Mouse (Mus musculus): Measurements from ENCODE around the gene Mapk13. TPM values are rescaled to one million over a fixed set of nuclear protein-coding genes. Genes with fewer than 3 reads are reported as not detected.
A peak's percentile ranks its signal among the peaks of the same experiment; 100 is the strongest.
"Not testable (repeated sequence)": the region's sequence is repeated elsewhere in the genome, so short reads cannot be mapped to it uniquely, and the experiment has no call there.

Gene Mapk13
- polyA plus RNA-seq, 1 experiment from 2014 or later = 8.7 TPM

DNA sequence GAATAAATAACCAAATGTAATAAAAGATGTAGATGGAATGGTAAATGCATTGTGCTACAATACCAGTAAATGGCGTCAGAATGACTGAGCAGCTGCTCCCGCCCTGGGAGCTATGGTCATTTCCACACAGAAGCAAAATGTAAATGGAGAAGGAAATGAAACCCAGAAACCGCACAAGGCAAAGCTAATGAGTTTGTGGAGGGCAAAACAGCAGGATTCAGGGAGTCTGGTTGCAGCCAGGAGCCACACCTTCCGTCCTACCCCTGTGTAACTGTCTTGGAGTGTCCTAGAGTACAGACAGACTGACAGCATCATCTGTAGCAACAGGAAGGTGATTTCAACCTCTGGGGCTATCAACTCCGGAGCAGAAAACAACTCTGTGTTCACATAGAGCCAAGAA, 12.7 kb upstream of the Mapk13 start:
- Histone ChIP-seq H3K4me1 (no peaks in the 10 kb centered on the region), H3K27me3 (ENCODE audit: poor library complexity, severe bottlenecking) (no peaks in the 10 kb centered on the region), H3K4me3 (no peak overlapping the region), H3K27ac (no peak overlapping the region), H3K36me3 (replicated peaks) (no peaks in the 10 kb centered on the region), H3K9me3 (no peaks in the 10 kb centered on the region)
- 74% methylated on average over 5 of the region's 5 CpGs for WGBS
- DNase-seq (ENCODE audit: extremely low spot score, low spot score) = no peak

DNA sequence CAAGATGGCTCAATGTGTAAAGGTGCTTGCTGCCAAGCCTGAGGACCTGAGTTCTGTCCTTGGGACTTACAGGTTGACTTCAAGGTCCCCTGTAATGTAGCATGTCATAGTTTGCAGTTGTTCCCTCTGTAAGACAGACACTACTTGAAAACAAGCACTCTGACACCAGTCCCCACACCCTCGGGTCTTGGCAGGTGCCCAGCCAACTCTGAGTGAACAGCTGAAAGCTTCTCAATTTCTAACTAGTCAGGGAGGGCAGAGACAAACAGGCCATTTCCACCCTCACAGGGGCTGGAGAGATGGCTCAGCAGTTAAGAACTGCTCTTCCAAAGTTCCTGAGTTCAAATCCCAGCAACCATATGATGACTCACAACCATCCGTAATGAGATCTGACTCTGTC, 11.6 kb upstream of the Mapk13 start:
- H3K27me3 ChIP-seq (ENCODE audit: poor library complexity, severe bottlenecking) = no peaks in the 10 kb centered on the region
- no peaks in the 10 kb centered on the region for H3K9me3 ChIP-seq
- H3K27ac ChIP-seq = no peak overlapping the region
- no peak for DNase-seq (ENCODE audit: extremely low spot score, low spot score)
- WGBS = 82% methylated on average over 2 of the region's 2 CpGs
- H3K36me3 ChIP-seq (replicated peaks) = no peaks in the 10 kb centered on the region
- H3K4me3 ChIP-seq = no peak overlapping the region
- no peaks in the 10 kb centered on the region for H3K4me1 ChIP-seq

DNA sequence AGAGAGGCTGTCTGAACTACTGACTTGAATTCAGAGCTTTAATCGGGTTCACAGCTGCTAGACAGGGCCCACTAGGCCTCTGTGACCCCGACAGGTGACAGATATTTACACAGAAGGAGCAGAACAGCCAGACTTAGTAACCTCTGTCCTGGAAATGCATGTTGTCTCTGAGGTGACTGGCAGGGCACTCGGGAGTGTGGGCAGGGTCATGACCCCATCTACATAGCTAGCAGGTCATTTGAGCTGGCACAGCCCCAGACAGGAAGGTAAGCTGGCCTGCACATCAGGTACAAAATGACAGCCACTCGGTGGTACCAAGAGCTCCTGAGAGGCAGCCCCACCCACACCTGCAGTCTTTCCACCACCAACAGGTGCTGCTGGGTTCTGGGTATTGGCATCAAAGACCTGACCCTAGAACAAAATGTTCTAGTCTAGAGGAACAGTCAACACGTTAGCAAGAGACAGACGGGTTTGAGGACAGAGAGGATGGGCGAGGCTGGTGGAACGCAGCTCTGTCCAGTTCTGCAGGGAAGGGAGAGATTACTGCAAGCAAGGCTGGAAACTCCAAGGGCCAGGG, 8.3 kb upstream of the Mapk13 start:
- H3K9me3 ChIP-seq = no peaks in the 10 kb centered on the region

DNA sequence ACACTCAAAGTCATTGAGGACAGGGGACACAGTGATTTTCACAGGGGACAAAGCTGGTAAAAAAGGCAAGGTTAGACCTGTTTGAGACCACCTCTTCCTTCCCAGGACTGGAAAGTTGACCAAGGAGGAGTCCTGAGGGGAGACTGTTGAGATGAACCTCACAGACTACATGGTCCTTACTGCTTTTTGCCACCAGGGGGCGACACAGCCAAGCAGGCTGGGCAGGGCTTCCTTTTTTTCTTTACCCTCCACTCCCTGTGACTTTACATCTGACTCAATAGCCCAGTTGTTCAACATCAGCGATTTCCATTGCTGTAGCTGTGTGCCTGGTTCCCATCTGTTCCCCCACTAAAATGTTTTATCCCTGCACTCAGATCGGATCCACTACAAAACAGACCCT, 7.2 kb upstream of the Mapk13 start:
- Histone ChIP-seq H3K4me3 (no peak overlapping the region), H3K36me3 (replicated peaks) (no peaks in the 10 kb centered on the region), H3K9me3 (no peaks in the 10 kb centered on the region), H3K27me3 (ENCODE audit: poor library complexity, severe bottlenecking) (peaks cover under 1% of the 10 kb centered on the region; the same call in 1 of the 2 replicates), H3K27ac (no peak overlapping the region), H3K4me1 (no peaks in the 10 kb centered on the region)
- peak; percentile 70 for DNase-seq (ENCODE audit: extremely low spot score, low spot score)
- WGBS = 16% methylated on average over 3 of the region's 3 CpGs

More for the DNA sequence above, 8.3 kb upstream of the Mapk13 start:
- Histone ChIP-seq H3K27ac (no peak overlapping the region), H3K4me3 (no peak overlapping the region), H3K36me3 (replicated peaks) (no peaks in the 10 kb centered on the region), H3K27me3 (ENCODE audit: poor library complexity, severe bottlenecking) (no peaks in the 10 kb centered on the region), H3K4me1 (no peaks in the 10 kb centered on the region)
- no peak for DNase-seq (ENCODE audit: extremely low spot score, low spot score)
- WGBS = 78% methylated on average over 8 of the region's 8 CpGs

- peaks cover 17% of the 10 kb centered on the region for H3K4me1 ChIP-seq
- H3K27me3 ChIP-seq (ENCODE audit: poor library complexity, severe bottlenecking) = peaks cover 41% of the 10 kb centered on the region
- no peaks in the 10 kb centered on the region for H3K9me3 ChIP-seq
- DNase-seq (ENCODE audit: extremely low spot score, low spot score) = no peak
- H3K36me3 ChIP-seq (replicated peaks) = no peaks in the 10 kb centered on the region
- H3K27ac ChIP-seq = no peak overlapping the region
- no peak overlapping the region for H3K4me3 ChIP-seq
- WGBS = 85% methylated on average over 3 of the region's 3 CpGs
Observed at GRCm38 (mm10) chr17:28766203-28766602, 2.9 kb upstream of the Mapk13 start.

DNA sequence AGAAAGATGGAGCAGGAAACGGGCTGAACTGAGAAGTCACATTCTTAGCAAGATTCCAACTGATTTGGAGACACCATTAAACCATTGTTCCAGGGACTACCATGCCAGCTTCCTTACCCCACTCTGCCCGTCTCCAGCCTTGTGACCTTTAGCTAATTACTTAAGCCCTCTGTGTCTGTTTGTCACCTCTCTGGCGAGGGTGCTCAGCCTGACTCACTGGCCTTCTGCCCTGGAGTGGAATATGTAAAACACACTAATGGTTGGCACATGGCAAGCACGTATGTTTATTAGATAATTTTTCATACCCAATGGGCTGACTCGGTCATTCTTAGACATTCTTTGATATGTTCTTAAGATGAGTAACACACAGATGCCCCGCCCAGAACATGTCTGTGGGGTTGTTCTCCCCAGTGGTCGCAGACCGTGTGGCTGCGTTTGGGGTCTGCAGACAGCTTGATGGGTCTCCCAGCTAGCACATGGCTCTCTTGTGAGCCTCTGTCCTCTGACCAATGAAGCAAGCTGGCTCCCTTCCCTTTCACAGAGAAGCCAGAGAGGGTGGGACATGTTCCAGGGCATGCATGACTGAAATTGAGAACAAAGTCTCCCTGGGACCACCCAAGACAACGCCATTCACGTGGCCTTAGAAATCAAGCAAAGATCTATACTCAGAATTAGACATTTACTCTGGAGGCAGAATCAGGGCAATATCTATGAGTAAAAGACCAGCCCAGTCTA, 2.1 kb upstream of the Mapk13 start:
- no peak for DNase-seq (ENCODE audit: extremely low spot score, low spot score)
- H3K4me1 ChIP-seq = peaks cover 17% of the 10 kb centered on the region
- H3K36me3 ChIP-seq (replicated peaks) = no peaks in the 10 kb centered on the region
- 82% methylated on average over 11 of the region's 11 CpGs for WGBS
- no peak overlapping the region for H3K27ac ChIP-seq
- H3K27me3 ChIP-seq (ENCODE audit: poor library complexity, severe bottlenecking) = peaks cover 48% of the 10 kb centered on the region
- no peaks in the 10 kb centered on the region for H3K9me3 ChIP-seq
- H3K4me3 ChIP-seq = no peak overlapping the region

GRCm38 (mm10) chr17:28769875-28770421, 851 bp downstream of the Mapk13 start:
- no peaks in the 10 kb centered on the region; the same call in 1 of the 2 replicates for H3K9me3 ChIP-seq
- WGBS = 5% methylated on average over 24 of the region's 24 CpGs
- no peaks in the 10 kb centered on the region for H3K36me3 ChIP-seq (replicated peaks)
- peak overlapping the region; percentile 57 for H3K4me3 ChIP-seq
- peak; percentile 32 for DNase-seq (ENCODE audit: extremely low spot score, low spot score)
- peaks cover 17% of the 10 kb centered on the region for H3K4me1 ChIP-seq
- peak overlapping the region; percentile 68 for H3K27ac ChIP-seq
- peaks cover 49% of the 10 kb centered on the region for H3K27me3 ChIP-seq (ENCODE audit: poor library complexity, severe bottlenecking)

DNA sequence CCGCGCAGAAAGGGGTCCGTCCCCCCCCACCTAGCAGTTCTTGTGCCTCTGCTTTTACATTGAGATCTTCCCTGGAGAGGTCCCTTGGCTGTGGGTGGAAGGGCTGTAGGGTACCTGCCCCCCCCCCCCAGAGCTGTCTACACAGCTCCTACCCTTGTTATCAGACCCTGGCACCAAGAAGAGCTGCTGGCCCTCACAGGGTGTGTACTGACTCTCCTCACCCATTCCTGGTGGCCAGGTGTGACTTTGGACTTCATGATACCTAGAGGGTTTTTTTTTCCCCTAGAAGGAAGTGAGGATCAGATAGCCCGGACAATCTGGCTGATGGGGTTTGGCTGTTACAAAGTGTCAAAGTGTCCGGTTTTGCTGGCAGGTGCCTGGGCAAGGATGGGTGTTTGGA, 2.2 kb downstream of the Mapk13 start:
- Histone ChIP-seq H3K36me3 (replicated peaks) (no peaks in the 10 kb centered on the region), H3K27ac (no peak overlapping the region), H3K27me3 (ENCODE audit: poor library complexity, severe bottlenecking) (peaks cover 49% of the 10 kb centered on the region), H3K4me3 (no peak overlapping the region), H3K9me3 (no peaks in the 10 kb centered on the region; the same call in 1 of the 2 replicates), H3K4me1 (peaks cover 17% of the 10 kb centered on the region)
- no peak for DNase-seq (ENCODE audit: extremely low spot score, low spot score)
- 90% methylated on average over 5 of the region's 5 CpGs for WGBS

GRCm38 (mm10) chr17:28774303-28774702, 5.2 kb downstream of the Mapk13 start:
- H3K27ac ChIP-seq; DNase-seq (ENCODE audit: extremely low spot score, low spot score); H3K36me3 ChIP-seq (replicated peaks); H3K4me3 ChIP-seq; H3K9me3 ChIP-seq: not testable (repeated sequence)
- H3K4me1 ChIP-seq = peaks cover 12% of the 10 kb centered on the region
- WGBS = 97% methylated on average over 9 of the region's 9 CpGs
- H3K27me3 ChIP-seq (ENCODE audit: poor library complexity, severe bottlenecking) = peaks cover 27% of the 10 kb centered on the region

DNA sequence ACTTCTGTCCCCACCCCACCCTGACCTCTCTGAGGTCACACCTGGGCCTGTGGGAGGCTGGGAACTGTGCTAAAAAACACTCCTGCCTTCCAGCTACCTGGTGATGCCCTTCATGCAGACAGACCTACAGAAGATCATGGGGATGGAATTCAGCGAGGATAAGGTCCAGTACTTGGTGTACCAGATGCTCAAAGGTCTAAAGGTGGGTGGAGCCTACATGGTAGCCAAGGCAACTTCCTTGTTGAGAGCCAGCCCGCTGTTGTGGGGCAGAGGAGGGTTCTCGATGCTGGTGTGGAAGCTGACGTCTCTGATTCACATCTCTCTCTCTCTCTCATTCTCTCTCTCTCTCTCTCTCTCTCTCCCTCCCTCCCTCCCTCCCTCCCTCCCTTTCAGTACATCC, 6.1 kb downstream of the Mapk13 start:
- WGBS = 85% methylated on average over 4 of the region's 4 CpGs

DNA sequence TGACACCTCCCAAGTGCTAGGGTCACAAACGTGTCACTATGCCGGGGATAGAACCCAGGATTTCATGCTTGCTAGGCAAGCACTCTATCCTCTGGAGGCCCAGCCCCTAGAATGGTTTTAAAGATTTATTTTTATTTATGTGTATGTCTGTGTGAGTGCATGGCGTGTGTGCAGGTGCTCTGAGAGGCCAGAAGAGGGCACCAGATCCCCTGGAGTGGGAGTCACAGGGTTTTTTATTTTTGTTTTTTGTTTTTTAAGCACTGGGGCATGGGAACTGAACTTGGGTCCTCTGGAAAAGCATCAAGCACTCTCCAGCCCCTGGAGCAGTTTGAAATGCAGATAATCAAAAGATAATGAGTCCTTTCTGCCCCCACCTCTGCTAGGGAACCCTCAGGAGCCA, 7.7 kb downstream of the Mapk13 start:
- DNase-seq (ENCODE audit: extremely low spot score, low spot score) = no peak
- peaks cover 7% of the 10 kb centered on the region for H3K4me1 ChIP-seq
- H3K27me3 ChIP-seq (ENCODE audit: poor library complexity, severe bottlenecking) = peaks cover 2% of the 10 kb centered on the region; the same call in 1 of the 2 replicates
- H3K9me3 ChIP-seq = no peaks in the 10 kb centered on the region; the same call in 1 of the 2 replicates
- 86% methylated on average over 3 of the region's 3 CpGs for WGBS
- no peak overlapping the region for H3K27ac ChIP-seq
- H3K4me3 ChIP-seq = no peak overlapping the region
- H3K36me3 ChIP-seq (replicated peaks) = no peaks in the 10 kb centered on the region

More for the DNA sequence above, 6.1 kb downstream of the Mapk13 start:
- Histone ChIP-seq H3K9me3 (no peaks in the 10 kb centered on the region; the same call in 1 of the 2 replicates), H3K36me3 (replicated peaks) (no peaks in the 10 kb centered on the region), H3K4me3 (no peak overlapping the region), H3K4me1 (peaks cover 3% of the 10 kb centered on the region), H3K27ac (no peak overlapping the region), H3K27me3 (ENCODE audit: poor library complexity, severe bottlenecking) (peaks cover 18% of the 10 kb centered on the region)
- DNase-seq (ENCODE audit: extremely low spot score, low spot score) = no peak

- H3K27me3 ChIP-seq (ENCODE audit: poor library complexity, severe bottlenecking) = no peaks in the 10 kb centered on the region
- H3K27ac ChIP-seq = no peak overlapping the region
- 88% methylated on average over 16 of the region's 16 CpGs for WGBS
- no peaks in the 10 kb centered on the region; the same call in 1 of the 2 replicates for H3K9me3 ChIP-seq
- no peak overlapping the region for H3K4me3 ChIP-seq
- no peaks in the 10 kb centered on the region for H3K36me3 ChIP-seq (replicated peaks)
- peaks cover 7% of the 10 kb centered on the region for H3K4me1 ChIP-seq
- DNase-seq (ENCODE audit: extremely low spot score, low spot score) = no peak
Observed at GRCm38 (mm10) chr17:28777231-28778005, 8.3 kb downstream of the Mapk13 start.
